Mouse (Mus musculus): ENCODE measurements around the gene Smtnl1. TPM values are rescaled to one million over a fixed set of nuclear protein-coding genes. Genes with fewer than 3 reads are reported as not detected.
A peak's percentile ranks its signal among the peaks of the same experiment; 100 is the strongest.

Smtnl1 gene
- total RNA-seq, 1 experiment, result 4.9 TPM

GRCm38 (mm10) chr2:84865616-84866571, 43.4 kb upstream of the Smtnl1 start:
- DNase-seq (ENCODE audit: low read depth, low spot score), result no peak
- TF ChIP-seq ZC3H11A (IDR thresholded peaks at IDR 0.05; ENCODE audit: borderline replicate concordance, low read depth, low read length) (no peak), HCFC1 (IDR thresholded peaks at IDR 0.05; ENCODE audit: borderline replicate concordance, insufficient read depth, low read length) (no peak), MAFK (IDR thresholded peaks at IDR 0.05; ENCODE audit: insufficient read depth, low read depth, low read length) (no peak), CHD2 (IDR thresholded peaks at IDR 0.05; ENCODE audit: low read depth, low read length) (no peak), ZNF384 (IDR thresholded peaks at IDR 0.05; ENCODE audit: low read depth, low read length) (no peak)
- Histone ChIP-seq H3K27ac (ENCODE audit: insufficient read depth, low read depth, low read length, poor library complexity, severe bottlenecking) (no peak overlapping the region), H3K36me3 (ENCODE audit: control insufficient read depth, insufficient read depth, low read length, poor library complexity, severe bottlenecking) (no peaks in the 10 kb centered on the region), H3K9ac (ENCODE audit: insufficient read depth, low read depth, low read length, poor library complexity, severe bottlenecking) (peak overlapping the region; percentile 8; the same call in 1 of the 2 replicates), H3K4me1 (ENCODE audit: control insufficient read depth in 2 of 2, insufficient read depth in 2 of 2, low read length in 2 of 2, poor library complexity in 1 of 2) (no peaks in the 10 kb centered on the region), H3K9me3 (ENCODE audit: control insufficient read depth, insufficient read depth, low read depth, low read length) (no peaks in the 10 kb centered on the region), H3K4me3 (ENCODE audit: insufficient read depth in 1 of 2, low read depth in 1 of 2, low read length in 2 of 2, poor library complexity in 1 of 2, severe bottlenecking in 1 of 2) (peak overlapping the region; percentile 34 to 65)
- in situ Hi-C loops (cut with MboI; ENCODE audit: low sequenced_read_pairs in 2 of 2, unreplicated experiment in 2 of 2), result no loop called here

- in situ Hi-C loops (cut with MboI; ENCODE audit: low sequenced_read_pairs in 2 of 2, unreplicated experiment in 2 of 2), result no loop called here
- TF ChIP-seq MAFK (IDR thresholded peaks at IDR 0.05; ENCODE audit: insufficient read depth, low read depth, low read length) (no peak), CHD2 (IDR thresholded peaks at IDR 0.05; ENCODE audit: low read depth, low read length) (no peak), ZC3H11A (IDR thresholded peaks at IDR 0.05; ENCODE audit: borderline replicate concordance, low read depth, low read length) (no peak), ZNF384 (IDR thresholded peaks at IDR 0.05; ENCODE audit: low read depth, low read length) (no peak), HCFC1 (IDR thresholded peaks at IDR 0.05; ENCODE audit: borderline replicate concordance, insufficient read depth, low read length) (no peak)
- Histone ChIP-seq H3K9me3 (ENCODE audit: control insufficient read depth, insufficient read depth, low read depth, low read length) (no peaks in the 10 kb centered on the region), H3K4me3 (ENCODE audit: insufficient read depth in 1 of 2, low read depth in 1 of 2, low read length in 2 of 2, poor library complexity in 1 of 2, severe bottlenecking in 1 of 2) (no peak overlapping the region), H3K36me3 (ENCODE audit: control insufficient read depth, insufficient read depth, low read length, poor library complexity, severe bottlenecking) (peaks cover 8% of the 10 kb centered on the region; the same call in 1 of the 2 replicates), H3K27ac (ENCODE audit: insufficient read depth, low read depth, low read length, poor library complexity, severe bottlenecking) (no peak overlapping the region), H3K9ac (ENCODE audit: insufficient read depth, low read depth, low read length, poor library complexity, severe bottlenecking) (no peak overlapping the region), H3K4me1 (ENCODE audit: control insufficient read depth in 2 of 2, insufficient read depth in 2 of 2, low read length in 2 of 2, poor library complexity in 1 of 2) (no peaks in the 10 kb centered on the region)
- no peak for DNase-seq (ENCODE audit: low read depth, low spot score)
Measured at GRCm38 (mm10) chr2:84862231-84862630, 39.8 kb upstream of the Smtnl1 start.

GRCm38 (mm10) chr2:84861430-84861829, 39.0 kb upstream of the Smtnl1 start:
- H3K4me3 ChIP-seq (ENCODE audit: insufficient read depth in 1 of 2, low read depth in 1 of 2, low read length in 2 of 2, poor library complexity in 1 of 2, severe bottlenecking in 1 of 2), result no peak overlapping the region
- no peak overlapping the region for H3K9ac ChIP-seq (ENCODE audit: insufficient read depth, low read depth, low read length, poor library complexity, severe bottlenecking)
- no peaks in the 10 kb centered on the region for H3K9me3 ChIP-seq (ENCODE audit: control insufficient read depth, insufficient read depth, low read depth, low read length)
- peaks cover 10% of the 10 kb centered on the region; the same call in 1 of the 2 replicates for H3K36me3 ChIP-seq (ENCODE audit: control insufficient read depth, insufficient read depth, low read length, poor library complexity, severe bottlenecking)
- H3K4me1 ChIP-seq (ENCODE audit: control insufficient read depth in 2 of 2, insufficient read depth in 2 of 2, low read length in 2 of 2, poor library complexity in 1 of 2), result no peaks in the 10 kb centered on the region
- in situ Hi-C loops (cut with MboI; ENCODE audit: low sequenced_read_pairs in 2 of 2, unreplicated experiment in 2 of 2), result no loop called here
- TF ChIP-seq ZC3H11A (IDR thresholded peaks at IDR 0.05; ENCODE audit: borderline replicate concordance, low read depth, low read length) (no peak), HCFC1 (IDR thresholded peaks at IDR 0.05; ENCODE audit: borderline replicate concordance, insufficient read depth, low read length) (no peak), MAFK (IDR thresholded peaks at IDR 0.05; ENCODE audit: insufficient read depth, low read depth, low read length) (no peak), CHD2 (IDR thresholded peaks at IDR 0.05; ENCODE audit: low read depth, low read length) (no peak), ZNF384 (IDR thresholded peaks at IDR 0.05; ENCODE audit: low read depth, low read length) (no peak)
- H3K27ac ChIP-seq (ENCODE audit: insufficient read depth, low read depth, low read length, poor library complexity, severe bottlenecking), result no peak overlapping the region
- no peak for DNase-seq (ENCODE audit: low read depth, low spot score)

- in situ Hi-C loops (cut with MboI; ENCODE audit: low sequenced_read_pairs in 2 of 2, unreplicated experiment in 2 of 2), result no loop called here
- Histone ChIP-seq H3K4me3 (ENCODE audit: insufficient read depth in 1 of 2, low read depth in 1 of 2, low read length in 2 of 2, poor library complexity in 1 of 2, severe bottlenecking in 1 of 2) (no peak overlapping the region), H3K4me1 (ENCODE audit: control insufficient read depth in 2 of 2, insufficient read depth in 2 of 2, low read length in 2 of 2, poor library complexity in 1 of 2) (no peaks in the 10 kb centered on the region), H3K36me3 (ENCODE audit: control insufficient read depth, insufficient read depth, low read length, poor library complexity, severe bottlenecking) (peaks cover 10% of the 10 kb centered on the region; the same call in 1 of the 2 replicates), H3K9ac (ENCODE audit: insufficient read depth, low read depth, low read length, poor library complexity, severe bottlenecking) (no peak overlapping the region), H3K9me3 (ENCODE audit: control insufficient read depth, insufficient read depth, low read depth, low read length) (no peaks in the 10 kb centered on the region), H3K27ac (ENCODE audit: insufficient read depth, low read depth, low read length, poor library complexity, severe bottlenecking) (no peak overlapping the region)
- DNase-seq (ENCODE audit: low read depth, low spot score), result no peak
- no peak for TF ChIP-seq ZNF384 (IDR thresholded peaks at IDR 0.05; ENCODE audit: low read depth, low read length)
- no peak for TF ChIP-seq CHD2 (IDR thresholded peaks at IDR 0.05; ENCODE audit: low read depth, low read length)
- no peak for TF ChIP-seq ZC3H11A (IDR thresholded peaks at IDR 0.05; ENCODE audit: borderline replicate concordance, low read depth, low read length)
- no peak for TF ChIP-seq MAFK (IDR thresholded peaks at IDR 0.05; ENCODE audit: insufficient read depth, low read depth, low read length)
- TF ChIP-seq HCFC1 (IDR thresholded peaks at IDR 0.05; ENCODE audit: borderline replicate concordance, insufficient read depth, low read length), result no peak
Measured at GRCm38 (mm10) chr2:84859991-84860780, 37.7 kb upstream of the Smtnl1 start.

All from ES-E14 (cell line).